Mouse (Mus musculus) thymus, adult 2 months (tissue): ENCODE measurements around the gene Ube2q2. TPM values are rescaled to one million over a fixed set of nuclear protein-coding genes. Genes with fewer than 3 reads are reported as not detected.
A peak's percentile ranks its signal among the peaks of the same experiment; 100 is the strongest.

ENCODE experiments used
- DNase-seq: peaks from one replicate; pipeline ENCODE4 v3.0.0; 2021
- H3K27ac ChIP-seq: fragments of 200-500 bp; 2 replicates; pipeline ENCODE4 v1.5.1; 2012; ENCODE audit warnings: low read length, control low read depth; ENCODE audit not compliant: control insufficient read depth, insufficient read depth
- H3K27me3 ChIP-seq: fragments of 200-500 bp; 2 replicates; pipeline ENCODE4 v1.6.1; 2012; ENCODE audit warnings: mild to moderate bottlenecking, low read length, moderate library complexity, mixed read lengths; ENCODE audit not compliant: control insufficient read depth, insufficient read depth
- H3K36me3 ChIP-seq: fragments of 200-500 bp; 2 replicates; pipeline ENCODE4 v1.6.1; 2012; ENCODE audit warnings: mild to moderate bottlenecking, low read length, moderate library complexity; ENCODE audit not compliant: control insufficient read depth, insufficient read depth
- H3K4me1 ChIP-seq: fragments of 200-500 bp; replicated peaks from 2 replicates; pipeline ENCODE4 v1.6.1; 2012; ENCODE audit warnings: low read length; ENCODE audit not compliant: control insufficient read depth, insufficient read depth
- H3K4me3 ChIP-seq: fragments of 200-500 bp; 2 replicates; pipeline ENCODE4 v1.5.1; 2012; ENCODE audit warnings: mild to moderate bottlenecking, low read length, control low read depth, moderate library complexity; ENCODE audit not compliant: control insufficient read depth, insufficient read depth
- CTCF ChIP-seq: fragments of 200-500 bp; IDR thresholded peaks from 2 replicates; pipeline ENCODE4 v1.5.1; 2012; ENCODE audit warnings: mild to moderate bottlenecking, control low read depth, low read length, moderate library complexity, borderline replicate concordance; ENCODE audit not compliant: control insufficient read depth, poor library complexity, insufficient read depth; ENCODE audit errors: extremely low read depth
- POLR2A ChIP-seq: fragments of 200-500 bp; IDR thresholded peaks from 2 replicates; pipeline ENCODE4 v1.6.1; 2012; ENCODE audit warnings: mild to moderate bottlenecking, low read length, control low read depth, moderate library complexity; ENCODE audit not compliant: control insufficient read depth, poor library complexity, insufficient read depth; ENCODE audit errors: extremely low read depth
- WGBS: fragments of 180-500 bp; shearing (Covaris S2); methylation state at CpG from one replicate; pipeline ENCODE4 v1.1.7; 2018; 5-methylcytosine and 5-hydroxymethylcytosine counted together
- polyA plus RNA-seq: library from polyadenylated mRNA; depleted of rRNA; stranded (reverse); fragments of >200 nt; gene quantifications from 2 replicates; pipeline ENCODE4 v1.2.3, GENCODE M21; 2012

Gene Ube2q2
- polyA plus RNA-seq, 1 experiment: 9.7 TPM

DNA sequence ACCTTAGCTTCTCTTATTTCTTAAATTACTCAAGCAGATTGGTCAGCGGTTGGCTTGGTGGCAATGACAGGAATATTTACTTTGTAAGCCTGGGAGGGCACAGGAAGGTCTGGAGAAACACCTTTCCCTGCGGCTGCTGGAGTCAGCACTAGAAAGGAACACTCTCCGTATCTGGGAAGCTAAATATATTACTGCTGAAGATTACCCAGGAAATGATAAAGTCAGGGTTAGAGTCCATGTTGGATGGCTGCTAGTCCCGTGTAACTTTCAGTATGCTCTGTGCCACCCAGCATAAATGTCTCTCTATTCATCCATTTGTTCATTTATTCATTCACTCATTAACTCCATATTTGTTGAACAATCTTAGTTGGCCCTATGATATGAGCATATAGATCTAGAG is 11.5 kb upstream of the Ube2q2 start:
- Histone ChIP-seq H3K27ac (no peak overlapping the region), H3K27me3 (no peaks in the 10 kb centered on the region), H3K4me3 (no peak overlapping the region), H3K4me1 (no peaks in the 10 kb centered on the region), H3K36me3 (no peaks in the 10 kb centered on the region)
- 93% methylated on average over 4 of the region's 4 CpGs for WGBS
- no peak for TF ChIP-seq CTCF
- no peak for TF ChIP-seq POLR2A
- no peak for DNase-seq

DNA sequence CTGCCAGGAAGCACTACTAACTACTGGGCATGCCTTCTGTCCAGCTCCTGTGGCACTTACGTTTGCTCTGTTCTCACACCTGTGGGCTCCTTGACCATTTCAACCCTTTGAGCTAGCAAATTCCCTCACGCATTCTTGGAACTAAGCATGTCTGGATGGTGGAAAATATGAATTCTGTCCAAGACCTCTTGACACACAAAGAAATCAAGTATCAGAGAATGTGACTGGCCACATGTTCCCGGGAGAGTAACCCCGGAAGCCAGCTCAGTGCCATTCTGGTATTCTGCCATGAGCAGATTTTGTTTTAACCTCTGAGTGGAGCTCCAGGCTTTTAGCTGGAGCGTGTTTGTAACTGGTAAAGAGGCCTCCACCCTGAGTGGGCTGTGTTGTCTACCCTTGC is 8.7 kb upstream of the Ube2q2 start:
- no peaks in the 10 kb centered on the region for H3K27me3 ChIP-seq
- H3K4me3 ChIP-seq: no peak overlapping the region
- H3K4me1 ChIP-seq: no peaks in the 10 kb centered on the region
- H3K27ac ChIP-seq: no peak overlapping the region
- 79% methylated on average over 5 of the region's 5 CpGs for WGBS
- no peak for DNase-seq
- TF ChIP-seq POLR2A: no peak
- TF ChIP-seq CTCF: no peak
- H3K36me3 ChIP-seq: no peaks in the 10 kb centered on the region

GRCm38 (mm10) chr9:55149499-55150278 is 1.0 kb downstream of the Ube2q2 start:
- DNase-seq: peak; percentile 47
- peaks cover 9% of the 10 kb centered on the region for H3K4me1 ChIP-seq
- TF ChIP-seq CTCF: no peak
- TF ChIP-seq POLR2A: no peak
- no peak overlapping the region for H3K27ac ChIP-seq
- H3K27me3 ChIP-seq: no peaks in the 10 kb centered on the region
- WGBS: under 1% methylated on average over 93 of the region's 93 CpGs
- no peaks in the 10 kb centered on the region for H3K36me3 ChIP-seq
- peak overlapping the region; percentile 78 for H3K4me3 ChIP-seq

DNA sequence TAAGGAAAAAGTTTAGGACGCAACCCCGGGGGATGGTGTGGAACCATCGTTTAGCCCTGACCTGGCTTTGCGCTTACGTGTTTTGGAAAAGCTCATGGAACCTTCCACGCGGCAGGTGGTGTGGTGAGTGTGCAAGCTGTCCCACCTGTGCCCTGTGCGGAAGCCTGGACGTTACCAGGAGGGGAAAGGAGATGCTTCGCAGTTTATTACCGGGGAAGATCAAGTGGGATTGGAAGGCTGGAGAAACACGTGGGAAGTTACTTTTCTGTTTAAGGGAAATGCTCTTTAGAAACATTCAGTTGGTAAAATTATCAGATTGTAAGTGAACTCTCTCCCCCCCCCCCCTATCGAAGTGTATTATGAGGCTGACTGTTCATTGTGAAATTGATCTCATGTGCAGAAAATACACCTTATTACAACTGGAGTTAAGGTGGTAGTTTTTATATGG is 1.6 kb downstream of the Ube2q2 start:
- Histone ChIP-seq H3K27me3 (no peaks in the 10 kb centered on the region), H3K4me3 (peak overlapping the region; percentile 78), H3K36me3 (no peaks in the 10 kb centered on the region), H3K27ac (no peak overlapping the region), H3K4me1 (peaks cover 9% of the 10 kb centered on the region)
- 1% methylated on average over 13 of the region's 13 CpGs for WGBS
- DNase-seq: peak; percentile 21
- TF ChIP-seq CTCF (no peak), POLR2A (no peak)

- Histone ChIP-seq H3K36me3 (no peaks in the 10 kb centered on the region), H3K27ac (no peak overlapping the region), H3K27me3 (no peaks in the 10 kb centered on the region), H3K4me3 (no peak overlapping the region), H3K4me1 (peaks cover 9% of the 10 kb centered on the region)
- DNase-seq: peak; percentile 24
- TF ChIP-seq POLR2A (no peak), CTCF (no peak)
Measured at GRCm38 (mm10) chr9:55151096-55151495, 2.4 kb downstream of the Ube2q2 start.

GRCm38 (mm10) chr9:55152935-55153334 is 4.3 kb downstream of the Ube2q2 start:
- 87% methylated on average over 5 of the region's 5 CpGs for WGBS
- peaks cover 9% of the 10 kb centered on the region for H3K4me1 ChIP-seq
- H3K27ac ChIP-seq: no peak overlapping the region
- no peak for TF ChIP-seq CTCF
- TF ChIP-seq POLR2A: no peak
- no peaks in the 10 kb centered on the region for H3K27me3 ChIP-seq
- H3K36me3 ChIP-seq: no peaks in the 10 kb centered on the region
- no peak overlapping the region for H3K4me3 ChIP-seq
- no peak for DNase-seq
